Mouse (Mus musculus) ES-Bruce4 (cell line): Measurements from ENCODE around the gene Cadm2. TPM values are rescaled to one million over a fixed set of nuclear protein-coding genes. Genes with fewer than 3 reads are reported as not detected.

ENCODE experiments used
- H3K27ac ChIP-seq: 2 replicates; pipeline ENCODE4 v1.5.1; 2012; ENCODE audit warnings: low read length, inconsistent platforms; ENCODE audit not compliant: insufficient read depth
- H3K27me3 ChIP-seq: 2 replicates; pipeline ENCODE4 v1.6.1; 2012; ENCODE audit warnings: mild to moderate bottlenecking, low read length, inconsistent platforms; ENCODE audit not compliant: control insufficient read depth, poor library complexity, insufficient read depth, severe bottlenecking
- H3K36me3 ChIP-seq: 2 replicates; pipeline ENCODE4 v1.6.1; 2012; ENCODE audit warnings: inconsistent platforms, mild to moderate bottlenecking, low read length, moderate library complexity; ENCODE audit not compliant: control insufficient read depth, poor library complexity, insufficient read depth, severe bottlenecking
- H3K4me1 ChIP-seq: one replicate; pipeline ENCODE4 v1.8.1; 2011; ENCODE audit warnings: low read length; ENCODE audit not compliant: control insufficient read depth, insufficient read depth
- H3K4me3 ChIP-seq: 2 replicates; pipeline ENCODE4 v1.5.1; 2011; ENCODE audit warnings: low read depth, mild to moderate bottlenecking, low read length
- H3K9ac ChIP-seq: 2 replicates; pipeline ENCODE4 v1.6.1; 2012; ENCODE audit warnings: low read depth, mild to moderate bottlenecking, inconsistent platforms; ENCODE audit not compliant: poor library complexity, severe bottlenecking
- H3K9me3 ChIP-seq: replicated peaks from 2 replicates; pipeline ENCODE4 v1.6.1; 2012; ENCODE audit warnings: mild to moderate bottlenecking, low read length, inconsistent platforms; ENCODE audit not compliant: control insufficient read depth, poor library complexity, insufficient read depth, severe bottlenecking
- CTCF ChIP-seq: IDR thresholded peaks from one replicate; pipeline ENCODE4 v1.8.1; 2011; ENCODE audit warnings: low read depth, low read length
- EP300 ChIP-seq: IDR thresholded peaks from 2 replicates; pipeline ENCODE4 v1.6.1; 2011; ENCODE audit warnings: low read depth, low read length; ENCODE audit not compliant: insufficient read depth
- POLR2A ChIP-seq: IDR thresholded peaks from one replicate; pipeline ENCODE4 v1.8.1; 2011; ENCODE audit warnings: low read length; ENCODE audit not compliant: insufficient read depth
- polyA plus RNA-seq: library from polyadenylated mRNA; stranded (reverse); fragments of >200 nt; gene quantifications from 2 replicates; pipeline ENCODE4 v1.2.4, GENCODE M21; 2011; ENCODE audit warnings: low read depth; ENCODE audit not compliant: missing spikeins, insufficient read depth, insufficient read length

The Cadm2 gene
- polyA plus RNA-seq = 1.6 and 1.7 TPM in 2 replicates

DNA sequence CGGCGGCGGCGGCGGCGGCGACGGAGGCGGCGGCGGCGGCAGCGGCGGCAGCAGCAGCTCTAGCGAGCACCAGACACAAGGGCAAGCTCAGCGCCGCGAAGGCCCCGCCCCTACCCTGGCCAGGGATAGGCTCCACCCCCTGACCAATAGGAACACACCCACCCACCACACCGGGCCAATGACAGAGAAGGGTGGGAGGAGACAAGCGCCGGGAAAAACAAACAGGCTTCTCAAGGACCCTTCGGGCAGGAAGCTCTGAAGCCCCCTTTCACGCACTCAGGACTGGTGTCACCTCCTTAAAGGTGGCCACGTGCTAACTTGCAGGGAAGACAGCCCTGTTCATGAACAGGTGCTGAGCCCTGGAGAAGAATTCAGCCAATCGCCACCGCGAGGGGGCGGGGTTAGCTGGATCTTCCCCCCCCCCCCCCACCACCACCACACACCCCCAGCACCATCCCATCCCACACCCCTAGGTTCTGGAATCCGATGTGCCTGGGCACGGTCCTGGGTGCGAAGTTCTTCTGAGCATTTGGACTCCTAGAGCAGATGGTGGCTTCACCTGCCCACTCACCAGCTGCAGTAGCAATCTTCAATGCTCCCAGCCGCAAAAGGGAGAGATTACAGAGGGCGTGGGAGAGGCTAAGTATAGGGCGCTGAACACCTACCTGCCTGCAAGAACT is at the start of gene Cadm2:
Cadm2 (minus strand) TSS at position 83 of the 680 bp plus-strand sequence.
- H3K27me3 ChIP-seq = peaks cover 4% of the 10 kb centered on the region
- no peaks in the 10 kb centered on the region for H3K9me3 ChIP-seq
- no peaks in the 10 kb centered on the region for H3K36me3 ChIP-seq
- H3K4me3 ChIP-seq = peak within 1 kb of the TSS; percentile 86
- peak within 1 kb of the TSS; percentile 70 for H3K9ac ChIP-seq
- no peak for TF ChIP-seq CTCF
- TF ChIP-seq POLR2A = no peak
- TF ChIP-seq EP300 = no peak
- no peaks in the 10 kb centered on the region for H3K4me1 ChIP-seq
- no peak within 1 kb of the TSS for H3K27ac ChIP-seq

DNA sequence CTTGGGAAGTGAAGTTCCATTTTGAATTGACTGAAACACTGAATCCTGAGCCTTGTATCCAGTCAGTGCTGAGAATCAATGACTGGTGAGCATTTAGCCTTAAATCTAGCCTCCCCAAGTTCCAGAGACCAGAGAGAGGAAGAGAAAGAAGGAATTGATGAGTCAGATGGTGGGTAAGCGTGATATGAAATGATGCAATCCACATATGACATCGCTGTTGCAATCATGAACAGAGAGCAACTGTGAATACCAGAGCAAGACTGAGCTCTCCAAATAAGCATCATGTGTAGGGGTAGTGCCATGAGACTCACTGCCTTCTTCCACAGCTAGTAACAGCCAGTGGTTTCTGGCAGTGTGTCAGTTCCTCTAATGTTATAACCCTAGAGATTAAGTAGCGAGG is 26.2 kb upstream of the Cadm2 start:
- TF ChIP-seq CTCF (no peak), POLR2A (no peak), EP300 (no peak)
- no peak overlapping the region for H3K27ac ChIP-seq
- H3K4me3 ChIP-seq = no peak overlapping the region
- H3K36me3 ChIP-seq = no peaks in the 10 kb centered on the region
- H3K27me3 ChIP-seq = no peaks in the 10 kb centered on the region
- no peaks in the 10 kb centered on the region for H3K4me1 ChIP-seq
- no peak overlapping the region for H3K9ac ChIP-seq
- no peaks in the 10 kb centered on the region for H3K9me3 ChIP-seq

DNA sequence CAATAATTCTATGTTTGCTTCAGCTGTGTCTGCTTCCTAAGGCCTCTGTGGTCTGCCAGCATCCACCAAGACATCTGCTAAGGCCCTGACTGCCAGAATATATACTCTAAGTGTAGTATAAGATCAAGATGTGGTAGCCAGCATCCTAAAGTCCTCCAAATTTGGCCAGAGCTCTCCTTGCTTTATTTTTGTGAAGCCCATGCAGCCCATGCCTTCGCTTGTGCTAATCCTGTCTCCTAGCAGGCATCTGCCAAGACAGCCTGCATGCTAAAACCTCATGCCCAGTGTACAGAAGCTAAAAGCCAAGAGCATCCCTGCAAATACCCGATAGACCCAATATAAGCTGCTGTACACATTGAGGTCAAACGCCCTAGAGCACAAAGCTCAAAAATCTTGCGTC is 22.9 kb upstream of the Cadm2 start:
- Histone ChIP-seq H3K27ac (no peak overlapping the region), H3K9ac (no peak overlapping the region), H3K27me3 (no peaks in the 10 kb centered on the region), H3K4me3 (no peak overlapping the region), H3K9me3 (no peaks in the 10 kb centered on the region), H3K4me1 (no peaks in the 10 kb centered on the region), H3K36me3 (no peaks in the 10 kb centered on the region)
- TF ChIP-seq EP300 = no peak
- TF ChIP-seq POLR2A = no peak
- TF ChIP-seq CTCF = no peak

DNA sequence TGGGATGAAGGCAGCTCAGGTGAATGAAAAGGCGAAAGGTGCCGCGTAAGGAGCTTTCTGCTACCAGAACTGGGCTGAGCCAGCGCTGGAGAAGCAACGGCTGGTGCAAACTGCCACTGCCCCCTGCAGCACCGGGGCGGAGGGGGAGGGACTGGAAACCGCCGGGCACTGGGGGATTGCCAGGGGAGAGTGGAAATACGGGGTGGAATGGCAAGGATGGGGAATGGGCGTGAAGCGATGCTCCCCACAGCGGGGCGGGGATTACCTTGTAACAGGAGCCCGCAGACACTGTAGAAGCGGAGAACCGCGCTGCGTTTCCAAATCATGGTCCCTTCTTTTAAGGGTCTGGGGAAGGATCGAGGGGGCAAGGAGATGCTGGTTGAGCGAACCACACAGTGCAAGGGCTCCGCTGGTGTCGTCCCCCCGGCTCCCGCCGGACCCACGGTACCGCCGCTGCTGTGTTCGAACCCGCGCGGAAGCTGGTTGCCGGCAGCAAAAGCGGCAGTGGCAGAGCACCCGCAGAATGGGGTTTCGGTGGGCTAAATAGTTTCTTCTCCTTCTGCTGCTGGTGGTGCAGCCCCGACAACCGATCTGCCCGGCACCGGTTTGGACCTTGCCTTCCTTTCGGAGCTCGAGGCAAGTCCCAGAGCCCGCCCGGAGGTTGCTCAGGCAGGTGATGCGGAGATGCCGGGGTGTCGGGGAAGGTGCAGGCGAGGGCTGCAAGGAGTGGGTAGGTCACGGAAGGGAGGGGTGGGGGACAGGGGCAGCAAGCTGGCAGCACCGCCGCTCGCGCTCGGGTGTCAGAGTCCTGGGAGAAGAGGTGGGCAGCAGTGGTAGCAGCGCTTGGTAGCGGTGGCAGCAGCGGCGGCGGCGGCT is 564 bp downstream of the Cadm2 start:
- peaks cover 4% of the 10 kb centered on the region for H3K27me3 ChIP-seq
- no peak overlapping the region for H3K27ac ChIP-seq
- peak overlapping the region; percentile 84 for H3K4me3 ChIP-seq
- no peaks in the 10 kb centered on the region for H3K4me1 ChIP-seq
- no peak for TF ChIP-seq POLR2A
- TF ChIP-seq EP300 = no peak
- no peak for TF ChIP-seq CTCF
- H3K9ac ChIP-seq = peak overlapping the region; percentile 70
- H3K36me3 ChIP-seq = no peaks in the 10 kb centered on the region
- H3K9me3 ChIP-seq = no peaks in the 10 kb centered on the region

DNA sequence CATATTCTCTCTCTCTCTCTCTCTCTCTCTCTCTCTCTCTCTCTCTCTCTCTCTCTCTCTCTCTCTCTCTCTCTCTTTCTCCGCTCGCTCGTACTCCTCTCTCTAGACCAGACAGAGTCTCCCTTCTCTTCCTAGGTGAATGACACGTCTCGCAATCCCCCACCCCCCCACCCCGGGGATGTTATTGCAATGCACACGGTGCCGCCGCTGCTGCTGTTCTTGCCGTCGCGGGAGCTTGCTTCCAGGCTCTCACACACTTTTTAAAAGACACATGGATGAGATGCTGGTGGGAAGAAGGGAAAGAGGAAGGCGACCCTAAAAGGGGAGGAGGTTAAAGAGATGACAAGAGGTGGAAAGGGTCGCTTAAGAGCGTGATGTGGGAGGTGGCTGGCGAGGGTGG is 1.3 kb downstream of the Cadm2 start:
- H3K36me3 ChIP-seq = no peaks in the 10 kb centered on the region
- H3K9ac ChIP-seq = peak overlapping the region; percentile 70; the same call in 1 of the 2 replicates
- H3K9me3 ChIP-seq = no peaks in the 10 kb centered on the region
- H3K27ac ChIP-seq = no peak overlapping the region
- peak overlapping the region; percentile 84 for H3K4me3 ChIP-seq
- no peaks in the 10 kb centered on the region for H3K4me1 ChIP-seq
- H3K27me3 ChIP-seq = peaks cover 4% of the 10 kb centered on the region
- no peak for TF ChIP-seq POLR2A

DNA sequence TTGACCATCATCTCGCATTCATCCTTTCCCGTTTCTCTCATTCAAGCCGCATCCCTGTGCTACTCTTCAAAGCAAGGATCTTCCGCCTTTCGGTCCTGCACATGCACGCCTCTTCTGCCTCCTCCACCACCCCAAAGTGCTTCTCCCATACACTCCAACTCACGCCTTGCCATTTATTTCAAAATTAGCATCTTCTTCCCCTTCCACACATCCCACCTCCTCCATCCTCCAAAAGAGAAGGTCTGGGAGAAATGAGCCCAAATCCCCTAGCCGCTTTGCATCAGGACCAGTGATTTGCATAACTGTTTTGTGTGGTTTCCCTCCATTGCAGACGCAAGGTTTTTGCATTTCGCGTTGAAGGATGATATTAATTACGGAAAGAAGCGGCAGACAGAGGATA is 1.9 kb downstream of the Cadm2 start:
- no peak overlapping the region for H3K27ac ChIP-seq
- TF ChIP-seq CTCF = no peak
- no peak for TF ChIP-seq EP300
- TF ChIP-seq POLR2A = no peak
- no peak overlapping the region for H3K9ac ChIP-seq
- H3K27me3 ChIP-seq = peaks cover 4% of the 10 kb centered on the region
- H3K4me1 ChIP-seq = no peaks in the 10 kb centered on the region
- H3K36me3 ChIP-seq = no peaks in the 10 kb centered on the region
- H3K4me3 ChIP-seq = no peak overlapping the region
- H3K9me3 ChIP-seq = no peaks in the 10 kb centered on the region
